Mouse (Mus musculus) CH12.LX (cell line): Measurements from ENCODE around the gene Cfap44. TPM values are rescaled to one million over a fixed set of nuclear protein-coding genes. Genes with fewer than 3 reads are reported as not detected.

Experiments used
- DNase-seq: peaks from one replicate; pipeline ENCODE4 v3.0.0-alpha.2; 2013; ENCODE audit errors: extremely low read depth
- H3K27ac ChIP-seq: 2 replicates; pipeline ENCODE4 v1.5.1; 2012; ENCODE audit warnings: low read depth, mild to moderate bottlenecking, control low read depth, moderate library complexity; ENCODE audit not compliant: insufficient read depth
- H3K27me3 ChIP-seq: replicated peaks from 2 replicates; pipeline ENCODE3; 2012; ENCODE audit warnings: inconsistent platforms
- H3K36me3 ChIP-seq, 2 experiments: replicated peaks in 1 of 2; 2 replicates each; pipeline versions ENCODE3 to v1.6.1; 2012; ENCODE audit warnings: inconsistent platforms in 1 of 2, low read length in 1 of 2, mild to moderate bottlenecking in 1 of 2, mixed read lengths in 1 of 2, moderate library complexity in 1 of 2; ENCODE audit not compliant: control insufficient read depth in 1 of 2, insufficient read depth in 1 of 2
- H3K4me1 ChIP-seq, 2 experiments: 2 replicates each; pipeline ENCODE4 v1.6.1; 2012; ENCODE audit warnings: inconsistent platforms in 1 of 2, moderate library complexity in 1 of 2; ENCODE audit not compliant: insufficient read depth in 2 of 2, control insufficient read depth in 1 of 2
- H3K4me2 ChIP-seq: 2 replicates; pipeline ENCODE4 v1.6.1; 2012; ENCODE audit warnings: low read depth, mild to moderate bottlenecking, control low read depth; ENCODE audit not compliant: poor library complexity, insufficient read depth, severe bottlenecking
- H3K4me3 ChIP-seq, 3 experiments: fragments of 150-350 bp in 1 of 3; sonication (generic) in 1 of 3; replicated peaks in 1 of 3; 2 replicates each; pipeline versions ENCODE3 to v1.5.1; 2011 to 2012; ENCODE audit warnings: low read depth in 2 of 3, low read length in 2 of 3, mild to moderate bottlenecking in 2 of 3, moderate library complexity in 2 of 3, control low read depth in 1 of 3, improper control_type of control experiment in 1 of 3, inconsistent platforms in 1 of 3, mixed read lengths in 1 of 3; ENCODE audit not compliant: poor library complexity in 1 of 3
- H3K79me2 ChIP-seq: replicated peaks from 2 replicates; pipeline ENCODE4 v1.6.1; 2012; ENCODE audit warnings: mild to moderate bottlenecking, moderate library complexity; ENCODE audit not compliant: control insufficient read depth, poor library complexity, insufficient read depth, severe bottlenecking; ENCODE audit errors: extremely low read depth
- H3K9ac ChIP-seq: 2 replicates; pipeline ENCODE4 v1.6.1; 2012; ENCODE audit warnings: low read depth, mild to moderate bottlenecking, control low read depth, moderate library complexity; ENCODE audit not compliant: insufficient read depth
- H3K9me3 ChIP-seq: replicated peaks from 2 replicates; pipeline ENCODE3; 2012; ENCODE audit warnings: low read length, inconsistent platforms, mixed read lengths
- BHLHE40 ChIP-seq: IDR thresholded peaks from 2 replicates; pipeline ENCODE4 v1.6.1; 2011; ENCODE audit warnings: mild to moderate bottlenecking, low read depth, low read length, improper control_type of control experiment
- CHD1 ChIP-seq: IDR thresholded peaks from 2 replicates; pipeline ENCODE4 v1.6.1; 2012; ENCODE audit warnings: low read depth, low read length, improper control_type of control experiment, inconsistent platforms
- CHD2 ChIP-seq: IDR thresholded peaks from 2 replicates; pipeline ENCODE4 v1.6.1; 2011; ENCODE audit warnings: low read length, improper control_type of control experiment
- CTCF ChIP-seq, 2 experiments: IDR thresholded peaks in 1 of 2; conservative IDR thresholded peaks in 1 of 2; 2 replicates each; pipeline ENCODE4 v1.5.1; 2011 to 2012; ENCODE audit warnings: low read depth in 2 of 2, low read length in 2 of 2, improper control_type of control experiment in 1 of 2, inconsistent platforms in 1 of 2, mild to moderate bottlenecking in 1 of 2, moderate library complexity in 1 of 2
- E2F4 ChIP-seq: IDR thresholded peaks from 2 replicates; pipeline ENCODE4 v1.6.1; 2011; ENCODE audit warnings: low read depth, low read length, improper control_type of control experiment; ENCODE audit not compliant: insufficient replicate concordance
- ELF1 ChIP-seq: IDR thresholded peaks from 2 replicates; pipeline ENCODE4 v1.6.1; 2014; ENCODE audit warnings: low read depth, mild to moderate bottlenecking, inconsistent platforms, low read length, improper control_type of control experiment
- EP300 ChIP-seq: IDR thresholded peaks from 2 replicates; pipeline ENCODE4 v1.6.1; 2011; ENCODE audit warnings: low read length, improper control_type of control experiment
- ETS1 ChIP-seq: conservative IDR thresholded peaks from 2 replicates; pipeline ENCODE4 v1.6.1; 2012; ENCODE audit warnings: low read depth, mild to moderate bottlenecking, inconsistent platforms, low read length, improper control_type of control experiment, moderate library complexity
- GABPA ChIP-seq: IDR thresholded peaks from 2 replicates; pipeline ENCODE4 v1.6.1; 2012; ENCODE audit warnings: low read depth, low read length, improper control_type of control experiment, inconsistent platforms; ENCODE audit not compliant: insufficient replicate concordance
- HCFC1 ChIP-seq: IDR thresholded peaks from 2 replicates; pipeline ENCODE4 v1.6.1; 2012; ENCODE audit warnings: low read depth, mild to moderate bottlenecking, inconsistent platforms, low read length, improper control_type of control experiment
- IRF4 ChIP-seq: IDR thresholded peaks from 2 replicates; pipeline ENCODE4 v1.6.1; 2014; ENCODE audit warnings: low read depth, mild to moderate bottlenecking, inconsistent platforms, low read length, improper control_type of control experiment
- JUN ChIP-seq: IDR thresholded peaks from 2 replicates; pipeline ENCODE4 v1.6.1; 2011; ENCODE audit warnings: low read depth, mild to moderate bottlenecking, low read length, improper control_type of control experiment, moderate library complexity; ENCODE audit not compliant: insufficient read depth
- JUND ChIP-seq: conservative IDR thresholded peaks from 2 replicates; pipeline ENCODE4 v1.6.1; 2011; ENCODE audit warnings: low read depth, low read length, improper control_type of control experiment
- KAT2A ChIP-seq: IDR thresholded peaks from 2 replicates; pipeline ENCODE4 v1.6.1; 2012; ENCODE audit warnings: low read length, improper control_type of control experiment, inconsistent platforms; ENCODE audit not compliant: insufficient replicate concordance
- MAFK ChIP-seq: IDR thresholded peaks from 2 replicates; pipeline ENCODE4 v1.6.1; 2011; ENCODE audit warnings: low read length, improper control_type of control experiment; ENCODE audit not compliant: insufficient replicate concordance
- MAX ChIP-seq: IDR thresholded peaks from 2 replicates; pipeline ENCODE4 v1.6.1; 2011; ENCODE audit warnings: low read length, improper control_type of control experiment
- MAZ ChIP-seq: IDR thresholded peaks from 2 replicates; pipeline ENCODE4 v1.6.1; 2012; ENCODE audit warnings: low read depth, mild to moderate bottlenecking, inconsistent platforms, low read length, improper control_type of control experiment, moderate library complexity
- MEF2A ChIP-seq: IDR thresholded peaks from 2 replicates; pipeline ENCODE4 v1.6.1; 2014; ENCODE audit warnings: low read depth, mild to moderate bottlenecking, inconsistent platforms, low read length, improper control_type of control experiment, borderline replicate concordance
- MXI1 ChIP-seq: IDR thresholded peaks from 2 replicates; pipeline ENCODE4 v1.6.1; 2011; ENCODE audit warnings: mild to moderate bottlenecking, low read depth, low read length, improper control_type of control experiment
- MYC ChIP-seq: IDR thresholded peaks from 2 replicates; pipeline ENCODE4 v1.6.1; 2011; ENCODE audit warnings: low read depth, mild to moderate bottlenecking, improper control_type of control experiment, low read length
- NELFE ChIP-seq: IDR thresholded peaks from 2 replicates; pipeline ENCODE4 v1.6.1; 2011; ENCODE audit warnings: low read depth, low read length, improper control_type of control experiment
- NRF1 ChIP-seq: IDR thresholded peaks from 2 replicates; pipeline ENCODE4 v1.6.1; 2014; ENCODE audit warnings: low read depth, mild to moderate bottlenecking, inconsistent platforms, low read length, improper control_type of control experiment, moderate library complexity
- PAX5 ChIP-seq: IDR thresholded peaks from 2 replicates; pipeline ENCODE4 v1.6.1; 2012; ENCODE audit warnings: low read length, inconsistent platforms, mixed read lengths
- POLR2A ChIP-seq: IDR thresholded peaks from 2 replicates; pipeline ENCODE4 v1.6.1; 2011; ENCODE audit warnings: low read depth, mild to moderate bottlenecking, improper control_type of control experiment, low read length
- POLR2AphosphoS2 ChIP-seq: IDR thresholded peaks from 2 replicates; pipeline ENCODE4 v1.6.1; 2011; ENCODE audit warnings: low read depth, low read length, improper control_type of control experiment
- RAD21 ChIP-seq: IDR thresholded peaks from 2 replicates; pipeline ENCODE4 v1.6.1; 2011; ENCODE audit warnings: low read depth, mild to moderate bottlenecking, low read length, improper control_type of control experiment, moderate library complexity
- RCOR1 ChIP-seq: conservative IDR thresholded peaks from 2 replicates; pipeline ENCODE4 v1.6.1; 2012; ENCODE audit warnings: low read depth, mild to moderate bottlenecking, inconsistent platforms, low read length, improper control_type of control experiment
- SIN3A ChIP-seq: IDR thresholded peaks from 2 replicates; pipeline ENCODE4 v1.6.1; 2012; ENCODE audit warnings: low read length, improper control_type of control experiment, inconsistent platforms
- SMC3 ChIP-seq: IDR thresholded peaks from 2 replicates; pipeline ENCODE4 v1.6.1; 2011; ENCODE audit warnings: low read depth, low read length, improper control_type of control experiment
- TBP ChIP-seq: conservative IDR thresholded peaks from 2 replicates; pipeline ENCODE4 v1.6.1; 2011; ENCODE audit warnings: low read depth, low read length, improper control_type of control experiment
- TCF12 ChIP-seq: IDR thresholded peaks from 2 replicates; pipeline ENCODE4 v1.6.1; 2014; ENCODE audit warnings: low read depth, mild to moderate bottlenecking, inconsistent platforms, low read length, improper control_type of control experiment
- UBTF ChIP-seq: IDR thresholded peaks from 2 replicates; pipeline ENCODE4 v1.6.1; 2012; ENCODE audit warnings: low read depth, mild to moderate bottlenecking, inconsistent platforms, low read length, improper control_type of control experiment, moderate library complexity
- USF1 ChIP-seq: IDR thresholded peaks from 2 replicates; pipeline ENCODE4 v1.6.1; 2014; ENCODE audit warnings: low read depth, mild to moderate bottlenecking, inconsistent platforms, low read length, improper control_type of control experiment
- USF2 ChIP-seq: conservative IDR thresholded peaks from 2 replicates; pipeline ENCODE4 v1.6.1; 2011; ENCODE audit warnings: low read depth, low read length, improper control_type of control experiment
- ZC3H11A ChIP-seq: IDR thresholded peaks from 2 replicates; pipeline ENCODE4 v1.6.1; 2012; ENCODE audit warnings: low read depth, mild to moderate bottlenecking, inconsistent platforms, low read length, improper control_type of control experiment
- ZKSCAN1 ChIP-seq: IDR thresholded peaks from 2 replicates; pipeline ENCODE4 v1.6.1; 2012; ENCODE audit warnings: low read depth, inconsistent platforms, low read length, improper control_type of control experiment, borderline replicate concordance
- ZMIZ1 ChIP-seq: IDR thresholded peaks from 2 replicates; pipeline ENCODE4 v1.6.1; 2012; ENCODE audit warnings: low read depth, mild to moderate bottlenecking, inconsistent platforms, low read length, improper control_type of control experiment
- dilution Hi-C: fragments of 300-500 bp; cut with MboI; formaldehyde crosslinking; loops from 2 replicates; pipeline ENCODE4 v1.14.3; 2020; ENCODE audit warnings: low sequenced_read_pairs; ENCODE audit not compliant: extremely low pct_unique_long_range_greater_than_20kb, extremely low pct_ligation_motif_present
- in situ Hi-C: fragments of 300-500 bp; cut with MboI; formaldehyde crosslinking; loops from 3 replicates; pipeline ENCODE4 v1.14.3; 2019; ENCODE audit warnings: low sequenced_read_pairs, low pct_ligation_motif_present, low pct_unique_long_range_greater_than_20kb, mixed read lengths
- polyA plus RNA-seq: library from polyadenylated mRNA; unstranded; fragments of >175 nt; gene quantifications from 2 replicates; pipeline ENCODE4 v1.2.1, GENCODE M21; 2012; ENCODE audit warnings: low read depth; ENCODE audit not compliant: insufficient read length
- total RNA-seq, 2 experiments: library from RNA; depleted of rRNA; stranded (reverse); fragments of 300-350 nt in 1 of 2; fragments of >200 nt in 1 of 2; gene quantifications; 2 replicates each; pipeline ENCODE4 v1.2.3; 2012 to 2014

Cfap44 gene
- total and polyA plus RNA-seq, 3 experiments = not detected

GRCm38 (mm10) chr16:44347071-44347901 is 47.3 kb upstream of the Cfap44 start, which contains the start of gene Spice1:
Spice1 (plus strand) TSS chr16:44347121.
- Histone ChIP-seq H3K79me2 (no peaks in the 10 kb centered on the region; the same call in 1 of the 2 replicates), H3K9ac (peak within 1 kb of the TSS; percentile 79), H3K4me3 (peak within 1 kb of the TSS; percentile 67 to 82 (median 69)), H3K27me3 (no peaks in the 10 kb centered on the region), H3K4me2 (peak within 1 kb of the TSS; percentile 86), H3K4me1 (peaks cover 4 to 12% of the 10 kb centered on the region in 2 experiments), H3K27ac (peak within 1 kb of the TSS; percentile 26; the same call in 1 of the 2 replicates), H3K9me3 (no peaks in the 10 kb centered on the region), H3K36me3 (peaks cover 0 to 1% of the 10 kb centered on the region in 2 experiments)
- dilution Hi-C loops = no loop called here
- peak; percentile 96 for DNase-seq
- in situ Hi-C loops = loop anchor here (10.0 kb wide), 1 partner anchor 92 kb away; no protein-coding TSS in a partner anchor
- TF ChIP-seq CTCF (conservative IDR thresholded peaks at IDR 0.05 in 1 of 2, IDR thresholded peaks at IDR 0.05 in 1 of 2; ENCODE audit: low read depth in 2 of 2, low read length in 2 of 2) (peak in 1 of 2 experiments; percentile 61; a peak in 2 of 4 replicates), HCFC1 (peak; percentile 79), EP300 (no peak), TBP (peak; percentile 64; the same call in 1 of the 2 replicates), MEF2A (peak; percentile 26; the same call in 1 of the 2 replicates), CHD2 (no peak), USF2 (no peak), RCOR1 (no peak), NELFE (peak; percentile 92), GABPA (no peak), RAD21 (peak; percentile 45), CHD1 (no peak), SIN3A (peak; percentile 98), UBTF (0 out of 2 replicates have a peak, but pooled peaks have one; percentile 47), MYC (peak; percentile 28; the same call in 1 of the 2 replicates), BHLHE40 (peak; percentile 51; the same call in 1 of the 2 replicates), TCF12 (peak; percentile 76; the same call in 1 of the 2 replicates), MAX (peak; percentile 80; the same call in 1 of the 2 replicates), ETS1 (no peak), NRF1 (peak; percentile 91), JUND (no peak), JUN (no peak), ZC3H11A (no peak), ELF1 (peak; percentile 89), IRF4 (no peak), KAT2A (peak; percentile 64; the same call in 1 of the 2 replicates), PAX5 (no peak), ZMIZ1 (peak; percentile 92; the same call in 1 of the 2 replicates), POLR2AphosphoS2 (peak; percentile 84; the same call in 1 of the 2 replicates), E2F4 (peak; percentile 67; the same call in 1 of the 2 replicates), SMC3 (peak; percentile 21), ZKSCAN1 (no peak), MXI1 (peak; percentile 99), MAFK (no peak), MAZ (0 out of 2 replicates have a peak, but pooled peaks have one; percentile 31), POLR2A (peak; percentile 89), USF1 (no peak)
